Mouse (Mus musculus) kidney, postnatal 0 days (tissue): Measurements from ENCODE around the gene Shisa4. TPM values are rescaled to one million over a fixed set of nuclear protein-coding genes. Genes with fewer than 3 reads are reported as not detected.

Experiments used
- ATAC-seq: fragments of 200-750 bp; cut with Nextera tagmentation; replicated peaks from 2 replicates; pipeline ENCODE4 v1.8.0; 2017; ENCODE audit warnings: low read depth, moderate number of reproducible peaks, moderate TSS enrichment, moderate library complexity; ENCODE audit not compliant: low FRiP score
- DNase-seq: peaks from one replicate; pipeline ENCODE4 v3.0.0-alpha.2; 2016; ENCODE audit warnings: low spot score
- H3K27ac ChIP-seq: fragments of 300-500 bp; sonication (generic); 2 replicates; pipeline ENCODE4 v1.5.1; 2014; ENCODE audit warnings: mild to moderate bottlenecking
- H3K27me3 ChIP-seq: fragments of 300-500 bp; sonication (generic); 2 replicates; pipeline ENCODE4 v1.6.1; 2014; ENCODE audit warnings: low read length, mixed read lengths; ENCODE audit not compliant: insufficient read depth
- H3K36me3 ChIP-seq: fragments of 300-500 bp; sonication (generic); 2 replicates; pipeline ENCODE4 v1.6.1; 2014; ENCODE audit warnings: low read length, mixed read lengths; ENCODE audit not compliant: insufficient read depth
- H3K4me1 ChIP-seq: fragments of 300-500 bp; sonication (generic); replicated peaks from 2 replicates; pipeline ENCODE4 v1.6.1; 2014; ENCODE audit warnings: antibody characterized with exemption, low read length, mixed read lengths; ENCODE audit not compliant: insufficient read depth
- H3K4me2 ChIP-seq: fragments of 300-500 bp; sonication (generic); 2 replicates; pipeline ENCODE4 v1.6.1; 2014; ENCODE audit warnings: mild to moderate bottlenecking, low read length, moderate library complexity, mixed read lengths
- H3K4me3 ChIP-seq: fragments of 300-500 bp; sonication (generic); replicated peaks from 2 replicates; pipeline ENCODE4 v1.5.1; 2014; ENCODE audit warnings: low read depth, low read length
- H3K9ac ChIP-seq: fragments of 300-500 bp; sonication (generic); 2 replicates; pipeline ENCODE4 v1.6.1; 2014; ENCODE audit warnings: low read depth, low read length
- H3K9me3 ChIP-seq: fragments of 300-500 bp; sonication (generic); replicated peaks from 2 replicates; pipeline ENCODE4 v1.6.1; 2016; ENCODE audit warnings: low read length, inconsistent platforms, mixed read lengths
- CTCF ChIP-seq: IDR thresholded peaks from 2 replicates; pipeline ENCODE4 v1.5.1; 2016; ENCODE audit warnings: antibody characterized with exemption, low read depth, mild to moderate bottlenecking, moderate library complexity
- WGBS: fragments of 180-500 bp; shearing (Covaris S2); extraction: QIAGEN DNeasy Blood & Tissue Kit; methylation state at CpG from one replicate; pipeline ENCODE4 v1.1.7; 2014; 5-methylcytosine and 5-hydroxymethylcytosine counted together
- polyA plus RNA-seq: library from polyadenylated mRNA; unstranded; fragments of >200 nt; fragmentation: Nextera tagmentation; extraction: Ambion mirVana; gene quantifications from 2 replicates; pipeline ENCODE4 v1.2.1, GENCODE M21; 2015

Shisa4 gene
- polyA plus RNA-seq, 1 experiment from 2014 or later = 42.9 TPM

- Histone ChIP-seq H3K9ac (no peak overlapping the region), H3K4me3 (no peak overlapping the region), H3K27me3 (no peaks in the 10 kb centered on the region), H3K36me3 (no peaks in the 10 kb centered on the region), H3K4me2 (no peak overlapping the region), H3K27ac (no peak overlapping the region), H3K9me3 (no peaks in the 10 kb centered on the region), H3K4me1 (no peaks in the 10 kb centered on the region)
- no peak for TF ChIP-seq CTCF
- ATAC-seq (no peak), DNase-seq (no peak)
- 83% methylated on average over 4 of the region's 4 CpGs for WGBS
Measured at GRCm38 (mm10) chr1:135361491-135361890, 13.5 kb downstream of the Shisa4 start.

- peak; percentile 44 for DNase-seq
- Histone ChIP-seq H3K36me3 (no peaks in the 10 kb centered on the region), H3K4me1 (no peaks in the 10 kb centered on the region), H3K27ac (no peak overlapping the region), H3K9ac (no peak overlapping the region), H3K4me2 (no peak overlapping the region), H3K27me3 (no peaks in the 10 kb centered on the region), H3K9me3 (no peaks in the 10 kb centered on the region), H3K4me3 (no peak overlapping the region)
- 7% methylated on average over 2 of the region's 2 CpGs for WGBS
- no peak for TF ChIP-seq CTCF
- peak; percentile 57 for ATAC-seq
Measured at GRCm38 (mm10) chr1:135359071-135359470, 16.0 kb downstream of the Shisa4 start.

- no peak overlapping the region for H3K4me2 ChIP-seq
- H3K4me1 ChIP-seq = no peaks in the 10 kb centered on the region
- H3K27ac ChIP-seq = no peak overlapping the region
- no peak overlapping the region for H3K4me3 ChIP-seq
- DNase-seq = peak; percentile 44
- TF ChIP-seq CTCF = no peak
- H3K27me3 ChIP-seq = no peaks in the 10 kb centered on the region
- ATAC-seq = no peak
- no peaks in the 10 kb centered on the region for H3K36me3 ChIP-seq
- 40% methylated on average over 3 of the region's 3 CpGs for WGBS
- H3K9ac ChIP-seq = no peak overlapping the region
- no peaks in the 10 kb centered on the region for H3K9me3 ChIP-seq
Measured at GRCm38 (mm10) chr1:135351953-135352352, 23.1 kb downstream of the Shisa4 start.

GRCm38 (mm10) chr1:135347498-135348169 is 27.4 kb downstream of the Shisa4 start:
- no peak for ATAC-seq
- 0 out of 2 replicates have a peak overlapping the region, but pooled peaks have one; percentile 19 for H3K27ac ChIP-seq
- no peaks in the 10 kb centered on the region for H3K36me3 ChIP-seq
- DNase-seq = no peak
- H3K4me1 ChIP-seq = no peaks in the 10 kb centered on the region
- H3K4me3 ChIP-seq = no peak overlapping the region
- no peak overlapping the region for H3K9ac ChIP-seq
- 59% methylated on average over 4 of the region's 4 CpGs for WGBS
- no peak overlapping the region for H3K4me2 ChIP-seq
- no peak for TF ChIP-seq CTCF
- H3K27me3 ChIP-seq = no peaks in the 10 kb centered on the region
- no peaks in the 10 kb centered on the region for H3K9me3 ChIP-seq

- WGBS = 62% methylated on average over 3 of the region's 3 CpGs
- ATAC-seq (no peak), DNase-seq (no peak)
- no peaks in the 10 kb centered on the region for H3K36me3 ChIP-seq
- H3K27me3 ChIP-seq = no peaks in the 10 kb centered on the region
- H3K27ac ChIP-seq = no peak overlapping the region
- no peaks in the 10 kb centered on the region for H3K9me3 ChIP-seq
- no peak overlapping the region for H3K4me2 ChIP-seq
- no peak overlapping the region for H3K9ac ChIP-seq
- H3K4me3 ChIP-seq = no peak overlapping the region
- no peaks in the 10 kb centered on the region for H3K4me1 ChIP-seq
- no peak for TF ChIP-seq CTCF
Measured at GRCm38 (mm10) chr1:135346891-135347290, 28.1 kb downstream of the Shisa4 start.

GRCm38 (mm10) chr1:135344026-135344425 is 31.0 kb downstream of the Shisa4 start:
- no peaks in the 10 kb centered on the region for H3K36me3 ChIP-seq
- no peaks in the 10 kb centered on the region for H3K4me1 ChIP-seq
- ATAC-seq (no peak), DNase-seq (peak; percentile 45)
- H3K4me2 ChIP-seq = no peak overlapping the region
- no peaks in the 10 kb centered on the region for H3K9me3 ChIP-seq
- no peak overlapping the region; the same call in 1 of the 2 replicates for H3K27ac ChIP-seq
- no peak for TF ChIP-seq CTCF
- WGBS = 51% methylated on average over 4 of the region's 4 CpGs
- no peak overlapping the region for H3K4me3 ChIP-seq
- H3K9ac ChIP-seq = no peak overlapping the region
- H3K27me3 ChIP-seq = no peaks in the 10 kb centered on the region

GRCm38 (mm10) chr1:135341947-135342346 is 33.1 kb downstream of the Shisa4 start:
- no peak for DNase-seq
- no peak for ATAC-seq

More at GRCm38 (mm10) chr1:135341947-135342346, 33.1 kb downstream of the Shisa4 start:
- TF ChIP-seq CTCF = no peak
- Histone ChIP-seq H3K36me3 (no peaks in the 10 kb centered on the region), H3K4me1 (no peaks in the 10 kb centered on the region), H3K27me3 (no peaks in the 10 kb centered on the region), H3K9me3 (no peaks in the 10 kb centered on the region), H3K4me3 (no peak overlapping the region), H3K4me2 (no peak overlapping the region), H3K27ac (no peak overlapping the region), H3K9ac (no peak overlapping the region)
- 34% methylated on average over 8 of the region's 8 CpGs for WGBS
